Mouse (Mus musculus): ENCODE data around the gene Paqr9. TPM values are rescaled to one million over a fixed set of nuclear protein-coding genes. Genes with fewer than 3 reads are reported as not detected.

The Paqr9 gene
- polyA plus RNA-seq, 1 experiment from 2014 or later = 0.45 TPM

DNA sequence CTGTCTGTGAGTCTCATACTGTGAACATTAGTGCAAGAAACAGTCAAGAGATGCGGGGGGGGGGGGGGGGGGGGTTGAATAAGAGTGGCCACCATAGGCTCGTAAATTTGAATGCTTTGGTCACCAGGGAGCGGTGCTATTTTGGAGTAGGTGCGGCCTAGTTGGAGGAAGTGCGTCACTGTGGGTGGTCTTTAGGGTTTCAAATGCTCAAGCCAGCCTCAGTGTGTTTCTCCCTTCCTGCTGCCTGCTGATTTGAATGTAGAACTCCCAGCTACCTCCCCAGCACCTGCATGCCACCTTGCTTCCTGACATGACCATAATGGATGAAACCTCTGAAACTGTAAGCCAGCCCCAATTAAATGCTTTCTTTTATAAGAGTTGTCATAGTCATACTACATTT is 26.6 kb downstream of the Paqr9 start:
- no peak overlapping the region for H3K4me3 ChIP-seq
- no peak for ATAC-seq (ENCODE audit: insufficient number of reproducible peaks, insufficient read depth, low FRiP score, low TSS enrichment)
- H3K9ac ChIP-seq = no peak overlapping the region
- H3K9me3 ChIP-seq = no peaks in the 10 kb centered on the region
- no peaks in the 10 kb centered on the region for H3K36me3 ChIP-seq
- H3K27ac ChIP-seq = no peak overlapping the region
- peaks cover 9% of the 10 kb centered on the region; the same call in 1 of the 2 replicates for H3K4me1 ChIP-seq
- 86% methylated on average over 5 of the region's 5 CpGs for WGBS
- peaks cover 8% of the 10 kb centered on the region for H3K27me3 ChIP-seq
- no peak overlapping the region for H3K4me2 ChIP-seq (replicated peaks)

DNA sequence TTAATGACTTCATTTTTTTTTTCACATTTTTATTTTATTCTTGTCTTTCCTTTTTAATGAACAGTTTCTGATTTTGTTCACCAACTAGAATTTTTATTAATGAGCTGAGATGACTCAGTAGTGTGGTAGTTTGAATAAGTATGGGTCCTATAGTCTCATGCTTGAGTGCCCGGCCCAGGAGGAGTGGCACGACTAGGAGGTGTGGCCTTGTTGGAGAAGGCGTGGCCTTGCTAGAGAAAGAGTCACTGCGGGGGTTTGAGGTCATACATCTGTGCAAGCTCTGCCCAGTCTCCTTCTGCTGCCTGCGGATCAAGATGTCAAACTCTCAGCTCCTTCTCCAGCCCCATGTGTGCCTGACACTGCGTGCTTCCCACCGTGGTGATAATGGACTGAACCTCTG is 28.6 kb downstream of the Paqr9 start:
- WGBS = 89% methylated on average over 7 of the region's 7 CpGs
- no peaks in the 10 kb centered on the region for H3K9me3 ChIP-seq
- H3K4me3 ChIP-seq = no peak overlapping the region
- ATAC-seq (ENCODE audit: insufficient number of reproducible peaks, insufficient read depth, low FRiP score, low TSS enrichment) = no peak
- no peak overlapping the region for H3K9ac ChIP-seq
- H3K27ac ChIP-seq = no peak overlapping the region
- no peaks in the 10 kb centered on the region for H3K4me1 ChIP-seq
- H3K27me3 ChIP-seq = no peaks in the 10 kb centered on the region
- H3K36me3 ChIP-seq = no peaks in the 10 kb centered on the region
- no peak overlapping the region for H3K4me2 ChIP-seq (replicated peaks)

DNA sequence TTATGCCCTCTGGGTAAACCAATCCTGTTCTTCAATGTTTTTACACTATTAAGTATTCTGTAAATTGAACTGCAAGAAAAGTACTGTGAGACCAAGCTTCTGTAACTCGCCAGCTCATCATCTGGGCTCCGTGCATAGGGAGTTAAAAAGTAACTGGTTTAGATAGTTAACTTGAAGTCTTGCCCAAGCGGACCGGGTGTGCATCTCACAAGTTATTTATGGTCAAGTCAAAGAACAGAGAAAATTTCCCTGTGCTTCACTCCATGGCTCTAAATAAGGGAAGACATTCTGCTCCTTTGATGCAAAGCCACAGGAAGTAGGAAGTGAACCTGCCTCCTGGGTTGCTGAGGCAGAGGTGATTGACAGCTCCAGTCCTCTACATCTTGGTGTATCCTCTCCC is 34.8 kb downstream of the Paqr9 start:
- H3K4me2 ChIP-seq (replicated peaks) = no peak overlapping the region
- no peaks in the 10 kb centered on the region for H3K9me3 ChIP-seq
- H3K27ac ChIP-seq = no peak overlapping the region
- 88% methylated on average over 4 of the region's 4 CpGs for WGBS
- no peak for ATAC-seq (ENCODE audit: insufficient number of reproducible peaks, insufficient read depth, low FRiP score, low TSS enrichment)
- H3K4me3 ChIP-seq = no peak overlapping the region
- no peaks in the 10 kb centered on the region for H3K36me3 ChIP-seq
- no peaks in the 10 kb centered on the region for H3K4me1 ChIP-seq
- H3K9ac ChIP-seq = no peak overlapping the region
- H3K27me3 ChIP-seq = no peaks in the 10 kb centered on the region

DNA sequence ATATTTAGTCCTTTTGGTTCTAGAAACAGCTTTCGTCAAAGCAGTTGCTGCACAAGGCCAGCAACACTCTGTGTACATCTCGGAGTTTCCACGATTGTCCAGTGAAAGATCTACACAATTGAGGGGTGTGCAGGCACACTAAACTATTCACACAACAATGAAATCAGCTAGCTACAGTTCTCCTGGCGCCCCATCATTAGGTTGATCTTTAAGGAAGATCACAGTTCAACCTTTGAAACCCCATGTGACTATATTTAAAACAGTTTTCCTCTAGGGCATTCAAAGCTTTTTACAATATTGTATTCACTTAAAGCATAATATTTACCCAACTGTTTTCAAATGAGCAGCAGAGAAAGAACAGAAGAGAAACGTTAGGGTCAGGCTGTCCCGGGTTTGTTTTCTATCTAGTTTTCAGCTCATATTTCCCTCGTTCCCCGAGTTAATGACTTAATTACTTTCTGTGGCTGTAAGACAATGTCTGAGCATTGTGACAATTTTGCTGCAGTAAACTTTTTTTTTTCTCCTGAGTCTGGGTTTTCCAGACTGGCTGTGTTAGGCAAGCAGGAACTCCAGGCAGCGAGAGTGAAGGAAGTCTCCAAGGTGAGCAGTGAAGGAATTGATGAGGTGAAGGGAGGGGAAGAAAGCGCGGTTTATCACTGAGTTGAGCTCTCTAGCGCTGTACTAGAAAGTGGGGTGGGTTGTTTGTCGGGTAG is 38.2 kb downstream of the Paqr9 start:
- 33% methylated on average over 13 of the region's 13 CpGs for WGBS
- Histone ChIP-seq H3K9ac (no peak overlapping the region), H3K27me3 (no peaks in the 10 kb centered on the region), H3K27ac (no peak overlapping the region), H3K4me3 (0 out of 2 replicates have a peak overlapping the region, but pooled peaks have one; percentile 4), H3K4me1 (no peaks in the 10 kb centered on the region), H3K9me3 (no peaks in the 10 kb centered on the region), H3K36me3 (no peaks in the 10 kb centered on the region), H3K4me2 (replicated peaks) (peak overlapping the region; percentile 32)
- ATAC-seq (ENCODE audit: insufficient number of reproducible peaks, insufficient read depth, low FRiP score, low TSS enrichment) = no peak

DNA sequence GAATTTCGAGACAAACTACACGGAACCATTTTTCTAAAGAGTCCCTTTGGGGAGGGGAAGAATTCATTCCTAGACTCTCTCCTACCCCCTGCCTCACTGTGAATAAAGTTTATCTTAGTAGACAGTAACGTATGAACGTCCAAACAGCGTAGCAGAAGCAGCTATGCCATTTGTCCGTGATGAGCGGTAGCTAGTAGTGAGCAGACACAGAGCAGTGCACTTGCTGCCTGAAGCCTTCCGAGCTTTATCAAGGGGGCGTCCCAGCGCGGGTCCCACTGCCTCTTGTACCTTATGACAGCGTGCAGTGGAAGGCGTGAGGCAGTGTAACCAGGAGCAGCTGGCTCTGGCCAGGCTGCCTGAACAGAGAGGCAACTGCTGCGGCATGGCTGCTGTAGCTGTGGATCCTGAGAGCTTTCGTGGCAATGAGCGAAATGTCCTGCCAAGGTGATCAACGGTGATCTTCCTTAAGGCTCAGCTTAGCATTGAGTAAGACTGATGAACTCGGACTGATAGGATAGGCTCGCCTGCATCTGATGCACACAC is 38.8 kb downstream of the Paqr9 start:
- Histone ChIP-seq H3K27me3 (no peaks in the 10 kb centered on the region), H3K27ac (no peak overlapping the region), H3K36me3 (no peaks in the 10 kb centered on the region), H3K9ac (no peak overlapping the region), H3K4me1 (no peaks in the 10 kb centered on the region), H3K4me2 (replicated peaks) (peak overlapping the region; percentile 32), H3K9me3 (no peaks in the 10 kb centered on the region), H3K4me3 (0 out of 2 replicates have a peak overlapping the region, but pooled peaks have one; percentile 4)
- WGBS = 52% methylated on average over 19 of the region's 19 CpGs
- no peak for ATAC-seq (ENCODE audit: insufficient number of reproducible peaks, insufficient read depth, low FRiP score, low TSS enrichment)

DNA sequence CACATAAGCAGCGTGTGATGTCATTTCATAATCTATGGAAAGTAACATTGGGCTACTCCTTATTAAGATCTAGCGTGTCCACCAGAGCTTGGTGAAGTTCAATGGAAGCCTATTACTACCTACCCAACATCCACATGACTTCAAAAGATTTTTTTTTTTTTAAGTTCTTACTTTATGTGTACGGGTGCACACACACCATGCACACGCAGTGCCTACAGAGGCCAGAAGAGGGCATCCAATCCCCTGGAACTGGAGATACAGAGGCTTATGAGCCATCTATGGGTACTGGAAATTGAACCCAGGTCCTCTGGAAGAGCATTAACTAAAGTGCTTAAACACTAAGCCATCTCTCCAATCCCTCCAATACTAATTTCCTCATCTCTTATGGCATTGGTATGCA is 39.9 kb downstream of the Paqr9 start:
- H3K4me3 ChIP-seq = no peak overlapping the region
- no peak for ATAC-seq (ENCODE audit: insufficient number of reproducible peaks, insufficient read depth, low FRiP score, low TSS enrichment)
- no peak overlapping the region for H3K27ac ChIP-seq
- no peak overlapping the region for H3K4me2 ChIP-seq (replicated peaks)
- no peaks in the 10 kb centered on the region for H3K4me1 ChIP-seq
- H3K9me3 ChIP-seq = no peaks in the 10 kb centered on the region
- 84% methylated on average over 4 of the region's 4 CpGs for WGBS
- no peaks in the 10 kb centered on the region for H3K36me3 ChIP-seq
- H3K9ac ChIP-seq = no peak overlapping the region
- H3K27me3 ChIP-seq = no peaks in the 10 kb centered on the region

DNA sequence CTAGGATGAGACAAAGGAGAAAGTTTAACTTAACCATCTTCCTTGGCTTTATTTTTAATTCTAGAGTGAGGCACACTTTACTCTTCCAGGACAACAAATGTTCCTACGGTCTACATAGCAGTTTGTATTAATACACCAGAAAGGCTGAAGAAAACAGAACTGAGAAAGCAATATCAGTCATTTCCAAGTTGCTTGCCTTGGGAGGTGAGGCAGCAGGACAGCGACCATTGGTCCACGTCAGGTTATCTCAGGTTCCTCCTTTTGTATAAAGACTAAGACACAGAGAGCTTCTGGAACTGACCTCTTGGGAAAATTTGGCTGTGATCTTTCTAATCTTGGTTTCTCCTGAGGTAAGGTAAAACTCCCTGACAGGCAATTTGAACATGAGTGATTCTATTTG is 43.4 kb downstream of the Paqr9 start:
- no peaks in the 10 kb centered on the region for H3K9me3 ChIP-seq
- no peak for ATAC-seq (ENCODE audit: insufficient number of reproducible peaks, insufficient read depth, low FRiP score, low TSS enrichment)
- no peak overlapping the region for H3K27ac ChIP-seq
- H3K4me3 ChIP-seq = no peak overlapping the region
- no peaks in the 10 kb centered on the region for H3K27me3 ChIP-seq
- no peaks in the 10 kb centered on the region for H3K4me1 ChIP-seq
- 79% methylated on average over 3 of the region's 3 CpGs for WGBS
- H3K9ac ChIP-seq = no peak overlapping the region
- H3K4me2 ChIP-seq (replicated peaks) = no peak overlapping the region
- H3K36me3 ChIP-seq = no peaks in the 10 kb centered on the region

DNA sequence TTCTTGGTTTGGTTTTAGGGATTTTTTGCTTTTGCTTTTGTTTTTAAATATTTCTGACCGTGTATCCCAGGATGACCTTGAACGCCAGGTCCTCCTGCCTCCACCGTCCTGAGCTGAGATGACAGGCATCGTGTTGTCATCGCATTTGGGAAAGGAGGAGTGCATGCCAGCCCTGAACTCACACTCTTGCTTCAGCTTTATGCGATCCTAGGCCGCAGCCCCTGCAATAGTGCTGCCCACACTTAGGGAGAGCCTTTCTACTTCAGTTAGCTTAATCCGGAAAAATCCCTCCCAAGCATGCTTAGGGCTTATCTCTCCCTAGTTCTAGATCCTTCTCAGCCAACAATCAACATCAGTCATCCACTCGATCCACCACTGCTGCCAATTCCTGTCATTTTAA is 43.9 kb downstream of the Paqr9 start:
- Histone ChIP-seq H3K36me3 (no peaks in the 10 kb centered on the region), H3K4me3 (no peak overlapping the region), H3K9me3 (no peaks in the 10 kb centered on the region), H3K27me3 (no peaks in the 10 kb centered on the region), H3K4me2 (replicated peaks) (no peak overlapping the region), H3K4me1 (no peaks in the 10 kb centered on the region), H3K27ac (no peak overlapping the region), H3K9ac (no peak overlapping the region)
- WGBS = 85% methylated on average over 9 of the region's 9 CpGs
- ATAC-seq (ENCODE audit: insufficient number of reproducible peaks, insufficient read depth, low FRiP score, low TSS enrichment) = no peak

DNA sequence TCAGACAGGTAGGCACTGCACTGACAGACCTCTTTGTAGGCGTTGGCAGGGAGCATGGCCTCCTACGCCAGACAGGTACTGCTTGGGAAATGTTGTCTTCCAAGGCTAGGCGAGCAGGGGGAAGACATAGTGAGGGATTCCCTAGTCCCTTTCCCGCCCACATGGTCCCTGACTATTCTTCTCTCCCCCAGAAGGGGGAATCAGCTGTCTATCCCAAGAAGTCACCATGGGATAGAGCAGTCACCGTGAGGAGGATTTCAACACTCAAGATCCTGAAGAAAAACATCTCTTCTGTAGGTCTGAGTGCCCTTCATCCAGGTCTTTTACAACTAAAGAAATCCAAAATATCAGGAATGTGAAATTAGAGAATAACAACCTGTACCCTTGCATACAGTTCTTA is 47.7 kb downstream of the Paqr9 start:
- H3K4me2 ChIP-seq (replicated peaks) = no peak overlapping the region
- no peaks in the 10 kb centered on the region for H3K27me3 ChIP-seq
- no peaks in the 10 kb centered on the region for H3K4me1 ChIP-seq
- H3K9me3 ChIP-seq = no peaks in the 10 kb centered on the region
- 59% methylated on average over 5 of the region's 5 CpGs for WGBS
- H3K4me3 ChIP-seq = no peak overlapping the region
- H3K9ac ChIP-seq = no peak overlapping the region
- no peak overlapping the region for H3K27ac ChIP-seq
- no peaks in the 10 kb centered on the region for H3K36me3 ChIP-seq
- no peak for ATAC-seq (ENCODE audit: insufficient number of reproducible peaks, insufficient read depth, low FRiP score, low TSS enrichment)

DNA sequence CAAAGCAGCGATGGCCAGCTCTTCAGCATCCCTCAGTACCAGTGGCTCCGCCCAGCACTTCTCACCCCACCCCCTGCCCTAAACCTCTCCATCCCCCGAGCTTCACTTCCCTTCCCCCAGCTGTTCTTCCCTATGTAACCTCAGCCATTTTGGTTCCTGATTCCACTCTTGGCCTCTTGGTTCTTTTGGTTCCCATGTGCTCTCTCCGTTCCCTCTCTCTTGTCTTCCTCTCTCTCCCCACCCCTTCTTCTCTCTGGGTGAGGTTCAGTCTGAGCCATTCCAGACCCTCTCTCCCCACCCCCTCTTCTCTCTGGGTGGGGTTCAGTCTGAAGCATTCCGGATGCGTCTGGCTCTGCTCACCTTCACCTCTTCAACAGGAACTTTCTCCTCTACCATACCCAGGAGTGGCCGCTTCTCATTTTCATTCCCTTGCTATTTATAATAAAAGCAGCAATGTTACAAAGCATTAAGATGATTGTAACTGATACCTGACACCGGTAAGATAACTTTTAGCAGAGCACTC is 52.9 kb downstream of the Paqr9 start:
- Histone ChIP-seq H3K9ac (no peak overlapping the region), H3K4me3 (no peak overlapping the region), H3K27me3 (no peaks in the 10 kb centered on the region), H3K4me2 (replicated peaks) (no peak overlapping the region), H3K36me3 (no peaks in the 10 kb centered on the region), H3K9me3 (no peaks in the 10 kb centered on the region), H3K27ac (no peak overlapping the region), H3K4me1 (no peaks in the 10 kb centered on the region)
- WGBS = 78% methylated on average over 8 of the region's 8 CpGs
- ATAC-seq (ENCODE audit: insufficient number of reproducible peaks, insufficient read depth, low FRiP score, low TSS enrichment) = no peak

DNA sequence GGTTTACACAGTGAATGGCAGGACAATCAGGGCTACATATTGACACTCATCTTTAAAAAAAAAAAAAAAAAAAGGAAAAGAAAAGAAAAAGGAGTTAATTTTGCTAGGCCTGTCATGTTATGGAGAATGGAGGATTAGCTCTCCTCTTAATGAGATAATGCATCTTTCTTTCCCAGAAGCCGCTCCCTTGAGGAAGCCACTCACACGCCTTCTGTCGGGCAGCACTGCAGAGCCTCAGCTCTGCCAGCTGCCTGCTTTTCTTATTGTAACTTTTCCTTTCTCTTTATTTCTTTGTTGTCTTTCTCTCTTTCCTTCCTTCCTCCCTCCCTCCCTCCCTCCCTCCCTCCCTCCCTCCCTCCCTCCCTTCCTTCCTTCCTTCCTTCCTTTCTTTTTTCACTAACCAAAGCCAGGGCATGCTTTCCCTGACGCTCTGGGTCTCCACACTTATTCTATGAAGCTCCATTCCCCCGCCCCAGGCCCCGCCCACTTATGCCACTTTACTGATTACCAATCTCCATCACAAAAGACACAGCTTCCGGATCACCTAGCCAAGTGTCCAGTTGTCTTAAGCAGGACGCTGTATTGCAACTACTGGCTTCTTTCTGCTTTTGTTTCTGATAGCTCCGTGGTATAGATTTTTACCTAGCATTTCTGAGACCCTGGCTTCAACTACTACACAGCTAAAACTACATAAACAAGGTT is 54.1 kb downstream of the Paqr9 start:
- no peak overlapping the region for H3K9ac ChIP-seq
- no peaks in the 10 kb centered on the region for H3K9me3 ChIP-seq
- no peaks in the 10 kb centered on the region for H3K4me1 ChIP-seq
- no peak for ATAC-seq (ENCODE audit: insufficient number of reproducible peaks, insufficient read depth, low FRiP score, low TSS enrichment)
- WGBS = 24% methylated on average over 9 of the region's 9 CpGs
- no peak overlapping the region for H3K27ac ChIP-seq
- H3K27me3 ChIP-seq = no peaks in the 10 kb centered on the region
- H3K36me3 ChIP-seq = no peaks in the 10 kb centered on the region
- H3K4me2 ChIP-seq (replicated peaks) = peak overlapping the region; percentile 14
- no peak overlapping the region for H3K4me3 ChIP-seq

All from embryonic facial prominence, embryonic 12.5 days (tissue).